Mouse (Mus musculus): ENCODE results near the gene Epn1. TPM values are rescaled to one million over a fixed set of nuclear protein-coding genes. Genes with fewer than 3 reads are reported as not detected.

The Epn1 gene
- polyA plus RNA-seq, 1 experiment from 2014 or later: 45.6 TPM

- peak overlapping the region; percentile 95 for H3K27ac ChIP-seq
- peak overlapping the region; percentile 84 for H3K4me2 ChIP-seq
- peaks cover 72% of the 10 kb centered on the region for H3K36me3 ChIP-seq
- no peaks in the 10 kb centered on the region for H3K9me3 ChIP-seq (replicated peaks)
- no peak for ATAC-seq (ENCODE audit: low read depth)
- no peaks in the 10 kb centered on the region for H3K27me3 ChIP-seq
- no peak for DNase-seq
- H3K9ac ChIP-seq: peak overlapping the region; percentile 98
- H3K4me3 ChIP-seq (replicated peaks): peak overlapping the region; percentile 90
- WGBS (ENCODE audit: insufficient replicate concordance): 6% methylated on average over 6 of the region's 6 CpGs
- H3K4me1 ChIP-seq (replicated peaks): peaks cover 71% of the 10 kb centered on the region
Measured at GRCm38 (mm10) chr7:5080815-5081214, 780 bp downstream of the Epn1 start.

- H3K36me3 ChIP-seq: peaks cover 73% of the 10 kb centered on the region
- no peaks in the 10 kb centered on the region for H3K27me3 ChIP-seq
- DNase-seq (peak; percentile 66), ATAC-seq (ENCODE audit: low read depth) (peak; percentile 56)
- H3K9ac ChIP-seq: peak overlapping the region; percentile 98
- no peaks in the 10 kb centered on the region for H3K9me3 ChIP-seq (replicated peaks)
- H3K4me2 ChIP-seq: peak overlapping the region; percentile 84
- 16% methylated on average over 6 of the region's 6 CpGs for WGBS (ENCODE audit: insufficient replicate concordance)
- H3K4me3 ChIP-seq (replicated peaks): peak overlapping the region; percentile 90
- H3K27ac ChIP-seq: peak overlapping the region; percentile 95
- H3K4me1 ChIP-seq (replicated peaks): peaks cover 71% of the 10 kb centered on the region
Measured at GRCm38 (mm10) chr7:5081241-5081640, 1.2 kb downstream of the Epn1 start.

DNA sequence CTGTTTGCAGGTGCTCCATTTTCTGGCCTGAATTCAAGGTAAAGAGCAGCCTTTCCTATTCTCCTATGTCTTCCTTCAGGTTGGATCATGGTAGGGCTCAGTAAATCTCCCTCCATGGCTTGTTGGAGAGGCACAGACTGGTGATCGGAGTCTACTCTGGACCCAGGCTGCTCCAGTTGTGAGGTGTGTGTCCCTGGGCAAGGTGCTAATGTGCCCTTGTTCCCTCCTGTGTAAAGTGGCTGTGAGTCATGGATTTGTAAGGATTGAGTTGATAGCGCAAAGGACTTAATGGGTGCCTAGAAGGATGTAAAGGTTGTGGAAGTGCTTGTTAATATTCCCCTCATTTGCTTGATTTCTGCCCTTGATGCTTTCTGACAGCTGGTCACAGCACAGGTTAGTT, 1.9 kb downstream of the Epn1 start:
- H3K27ac ChIP-seq: peak overlapping the region; percentile 95
- no peaks in the 10 kb centered on the region for H3K9me3 ChIP-seq (replicated peaks)
- ATAC-seq (ENCODE audit: low read depth) (no peak), DNase-seq (no peak)
- peaks cover 73% of the 10 kb centered on the region for H3K36me3 ChIP-seq
- 80% methylated on average over 2 of the region's 2 CpGs for WGBS (ENCODE audit: insufficient replicate concordance)
- H3K4me1 ChIP-seq (replicated peaks): peaks cover 69% of the 10 kb centered on the region
- H3K4me3 ChIP-seq (replicated peaks): peak overlapping the region; percentile 90
- H3K9ac ChIP-seq: peak overlapping the region; percentile 98
- no peaks in the 10 kb centered on the region for H3K27me3 ChIP-seq
- H3K4me2 ChIP-seq: peak overlapping the region; percentile 84

DNA sequence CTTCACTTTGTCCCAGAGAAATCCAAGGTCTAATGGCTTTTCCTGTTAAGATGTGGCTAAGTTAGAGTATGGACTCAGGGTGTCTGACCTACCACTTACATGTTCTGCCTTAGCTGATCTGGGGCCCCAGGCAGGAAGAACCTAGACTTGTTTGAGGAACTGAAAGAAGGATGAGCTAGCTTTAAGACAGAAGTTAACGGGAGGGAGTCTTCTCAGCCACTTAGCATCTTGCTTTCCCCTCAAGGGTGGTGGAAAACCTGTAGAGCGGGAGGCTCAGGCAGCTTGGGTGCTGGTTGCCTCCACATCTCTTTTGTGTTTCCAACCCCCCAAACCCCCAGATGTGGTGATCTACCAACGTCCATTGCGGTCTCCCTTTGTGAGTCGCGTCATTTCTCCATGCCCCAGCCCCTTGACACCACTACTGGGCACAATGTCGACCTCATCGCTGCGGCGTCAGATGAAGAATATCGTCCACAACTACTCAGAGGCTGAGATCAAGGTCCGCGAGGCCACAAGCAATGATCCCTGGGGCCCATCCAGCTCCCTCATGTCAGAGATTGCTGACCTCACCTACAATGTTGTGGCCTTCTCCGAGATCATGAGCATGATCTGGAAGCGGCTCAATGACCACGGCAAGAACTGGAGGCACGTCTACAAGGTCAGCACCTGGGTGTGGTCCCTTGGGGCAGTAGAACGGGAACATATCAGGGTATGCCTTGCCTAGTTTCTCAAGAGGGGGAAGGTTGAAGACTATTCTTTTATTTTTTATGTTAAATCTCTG, 3.5 kb downstream of the Epn1 start:
- H3K27ac ChIP-seq: peak overlapping the region; percentile 32
- H3K4me2 ChIP-seq: peak overlapping the region; percentile 28
- H3K4me1 ChIP-seq (replicated peaks): peaks cover 71% of the 10 kb centered on the region
- WGBS (ENCODE audit: insufficient replicate concordance): 83% methylated on average over 18 of the region's 18 CpGs
- ATAC-seq (ENCODE audit: low read depth) (no peak), DNase-seq (no peak)
- H3K4me3 ChIP-seq (replicated peaks): peak overlapping the region; percentile 15
- H3K27me3 ChIP-seq: no peaks in the 10 kb centered on the region
- 0 out of 2 replicates have a peak overlapping the region, but pooled peaks have one; percentile 30 for H3K9ac ChIP-seq
- peaks cover 73% of the 10 kb centered on the region for H3K36me3 ChIP-seq
- H3K9me3 ChIP-seq (replicated peaks): no peaks in the 10 kb centered on the region

DNA sequence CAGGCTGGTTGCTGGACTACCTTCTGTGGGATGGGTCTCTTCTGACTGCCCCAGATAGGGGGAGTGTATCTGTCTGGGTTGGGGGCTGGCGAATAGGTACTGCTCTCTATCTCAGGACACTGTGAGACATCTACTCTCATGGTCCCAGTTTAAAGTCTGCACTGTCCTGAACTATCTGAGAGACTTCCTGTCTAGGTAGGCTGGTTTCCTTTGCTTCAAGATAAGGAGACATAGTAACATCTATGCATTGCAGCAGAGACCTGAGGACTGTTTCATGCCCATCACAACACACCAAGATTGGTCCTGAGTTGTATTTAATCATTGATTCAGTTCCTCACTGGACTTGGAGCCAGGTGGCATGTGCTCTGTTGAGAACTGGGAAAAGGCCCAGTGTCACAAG, 5.5 kb downstream of the Epn1 start:
- Histone ChIP-seq H3K36me3 (peaks cover 84% of the 10 kb centered on the region), H3K4me3 (replicated peaks) (no peak overlapping the region), H3K9me3 (replicated peaks) (no peaks in the 10 kb centered on the region), H3K27ac (no peak overlapping the region), H3K4me1 (replicated peaks) (peaks cover 68% of the 10 kb centered on the region), H3K4me2 (no peak overlapping the region), H3K9ac (no peak overlapping the region), H3K27me3 (no peaks in the 10 kb centered on the region)
- DNase-seq (no peak), ATAC-seq (ENCODE audit: low read depth) (no peak)
- 29% methylated on average over 1 of the region's 1 CpGs for WGBS (ENCODE audit: insufficient replicate concordance)

DNA sequence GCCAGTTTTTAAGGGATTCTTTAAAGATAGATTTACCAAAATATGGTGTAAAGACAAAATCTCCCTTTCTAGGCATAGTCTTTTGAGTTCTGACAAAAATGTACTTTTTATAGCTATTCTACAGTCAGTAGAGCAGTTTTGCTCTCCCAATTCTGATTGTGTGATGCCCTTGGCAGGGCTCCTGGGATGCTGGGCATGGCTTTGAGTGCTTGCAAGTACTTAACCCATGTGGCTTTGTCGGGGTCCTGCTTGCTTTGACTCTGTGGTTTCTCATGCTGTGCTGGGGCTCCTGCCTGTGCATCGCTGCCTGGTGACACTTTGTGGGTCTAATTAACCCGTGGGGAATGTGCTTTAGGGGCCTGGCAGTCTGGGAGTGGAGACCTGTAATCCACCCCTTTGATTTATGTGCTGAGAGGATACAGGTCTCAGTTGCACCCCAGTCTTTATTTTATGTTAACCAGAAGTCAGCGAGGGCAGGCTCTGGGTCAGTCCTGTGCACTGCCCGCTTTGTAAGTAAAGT, 6.9 kb downstream of the Epn1 start:
- WGBS (ENCODE audit: insufficient replicate concordance): 89% methylated on average over 5 of the region's 5 CpGs
- ATAC-seq (ENCODE audit: low read depth): no peak
- peaks cover 96% of the 10 kb centered on the region for H3K36me3 ChIP-seq

DNA sequence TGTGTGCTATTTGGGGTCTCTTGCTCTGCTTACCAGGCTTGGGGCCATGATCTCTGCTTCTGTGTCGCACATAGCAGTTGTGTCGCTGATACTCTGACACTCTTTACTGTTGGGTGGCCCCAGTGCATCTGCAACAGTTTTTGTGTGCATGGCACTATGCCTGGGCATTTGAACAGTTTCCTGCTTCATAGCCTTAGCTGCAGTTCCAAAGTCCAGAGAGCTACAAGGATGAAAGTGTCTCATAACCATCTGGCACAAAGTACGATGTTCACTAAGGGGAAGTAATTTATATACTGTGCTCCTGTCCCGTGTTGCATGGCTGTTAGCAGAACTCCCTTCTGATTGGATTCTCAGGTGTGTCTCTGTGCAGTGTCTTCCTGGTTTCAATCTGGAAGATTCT, 7.9 kb downstream of the Epn1 start:
- no peaks in the 10 kb centered on the region for H3K27me3 ChIP-seq
- no peak overlapping the region for H3K27ac ChIP-seq
- H3K4me1 ChIP-seq (replicated peaks): peaks cover 62% of the 10 kb centered on the region
- no peaks in the 10 kb centered on the region for H3K9me3 ChIP-seq (replicated peaks)
- ATAC-seq (ENCODE audit: low read depth) (no peak), DNase-seq (no peak)
- H3K4me3 ChIP-seq (replicated peaks): no peak overlapping the region
- no peak overlapping the region for H3K4me2 ChIP-seq
- H3K36me3 ChIP-seq: peaks cover 99% of the 10 kb centered on the region
- 82% methylated on average over 4 of the region's 4 CpGs for WGBS (ENCODE audit: insufficient replicate concordance)
- H3K9ac ChIP-seq: no peak overlapping the region

More for the DNA sequence above, 6.9 kb downstream of the Epn1 start:
- Histone ChIP-seq H3K27me3 (no peaks in the 10 kb centered on the region), H3K27ac (no peak overlapping the region), H3K9me3 (replicated peaks) (no peaks in the 10 kb centered on the region), H3K4me2 (no peak overlapping the region), H3K9ac (no peak overlapping the region), H3K4me1 (replicated peaks) (peaks cover 66% of the 10 kb centered on the region), H3K4me3 (replicated peaks) (no peak overlapping the region)
- no peak for DNase-seq

DNA sequence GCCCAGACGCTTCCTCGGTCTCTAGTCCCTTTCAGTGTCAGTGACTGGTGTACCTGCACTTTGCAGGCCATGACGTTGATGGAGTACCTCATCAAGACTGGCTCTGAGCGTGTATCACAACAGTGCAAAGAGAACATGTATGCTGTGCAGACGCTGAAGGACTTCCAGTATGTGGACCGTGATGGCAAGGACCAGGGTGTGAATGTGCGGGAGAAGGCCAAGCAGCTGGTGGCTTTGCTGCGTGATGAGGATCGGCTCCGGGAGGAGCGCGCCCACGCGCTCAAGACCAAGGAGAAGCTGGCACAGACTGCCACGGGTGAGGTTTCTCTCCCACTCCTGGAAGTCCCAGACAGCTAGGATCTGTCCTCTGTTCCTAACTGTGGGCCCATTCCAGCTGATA, 9.8 kb downstream of the Epn1 start:
- WGBS (ENCODE audit: insufficient replicate concordance): 93% methylated on average over 15 of the region's 15 CpGs
- Histone ChIP-seq H3K4me2 (no peak overlapping the region), H3K4me1 (replicated peaks) (peaks cover 42% of the 10 kb centered on the region), H3K27me3 (no peaks in the 10 kb centered on the region), H3K9ac (no peak overlapping the region), H3K4me3 (replicated peaks) (no peak overlapping the region), H3K9me3 (replicated peaks) (no peaks in the 10 kb centered on the region), H3K36me3 (peaks cover 99% of the 10 kb centered on the region), H3K27ac (no peak overlapping the region)
- ATAC-seq (ENCODE audit: low read depth) (no peak), DNase-seq (no peak)

DNA sequence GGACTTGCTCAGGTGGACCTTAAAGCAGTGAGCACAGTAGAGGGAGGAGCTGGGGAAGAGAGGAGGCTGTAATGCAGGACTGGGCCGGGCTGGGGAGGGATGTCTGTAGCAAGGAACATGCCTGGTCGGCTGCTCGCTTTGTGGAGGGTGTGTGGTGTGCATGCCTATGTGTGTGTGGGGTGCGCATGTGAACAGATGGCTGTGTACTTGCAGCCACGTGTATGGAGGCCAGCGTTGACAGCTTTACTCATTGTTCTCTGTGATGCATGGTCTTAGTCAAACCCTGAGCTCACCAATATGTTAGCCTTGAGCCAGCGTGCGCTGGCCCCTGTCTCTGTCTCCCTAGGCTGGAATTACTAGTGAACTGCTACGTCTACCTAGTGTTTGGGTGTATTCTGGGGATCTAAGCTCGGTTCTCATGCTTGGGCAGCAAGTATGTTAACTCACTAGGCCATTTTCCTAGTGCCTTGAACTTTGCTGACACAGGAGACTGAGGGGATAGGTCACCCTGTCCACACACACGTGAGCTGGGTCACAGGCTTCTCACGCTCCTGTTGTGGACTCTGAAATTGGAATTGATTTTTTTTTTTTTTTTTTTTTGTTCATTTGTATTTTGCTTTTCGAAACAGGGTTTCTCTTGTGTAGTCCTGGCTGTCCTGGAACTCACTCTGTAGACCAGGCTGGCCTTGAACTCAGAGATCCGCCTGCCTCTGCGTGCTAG, 11.1 kb downstream of the Epn1 start:
- DNase-seq (no peak), ATAC-seq (ENCODE audit: low read depth) (peak; percentile 8; the same call in 1 of the 2 replicates)
- no peak overlapping the region for H3K27ac ChIP-seq
- peaks cover 31% of the 10 kb centered on the region for H3K4me1 ChIP-seq (replicated peaks)
- no peaks in the 10 kb centered on the region for H3K9me3 ChIP-seq (replicated peaks)
- H3K36me3 ChIP-seq: peaks cover 99% of the 10 kb centered on the region
- H3K4me3 ChIP-seq (replicated peaks): no peak overlapping the region
- H3K9ac ChIP-seq: no peak overlapping the region
- H3K27me3 ChIP-seq: no peaks in the 10 kb centered on the region
- H3K4me2 ChIP-seq: no peak overlapping the region
- 87% methylated on average over 15 of the region's 15 CpGs for WGBS (ENCODE audit: insufficient replicate concordance)

DNA sequence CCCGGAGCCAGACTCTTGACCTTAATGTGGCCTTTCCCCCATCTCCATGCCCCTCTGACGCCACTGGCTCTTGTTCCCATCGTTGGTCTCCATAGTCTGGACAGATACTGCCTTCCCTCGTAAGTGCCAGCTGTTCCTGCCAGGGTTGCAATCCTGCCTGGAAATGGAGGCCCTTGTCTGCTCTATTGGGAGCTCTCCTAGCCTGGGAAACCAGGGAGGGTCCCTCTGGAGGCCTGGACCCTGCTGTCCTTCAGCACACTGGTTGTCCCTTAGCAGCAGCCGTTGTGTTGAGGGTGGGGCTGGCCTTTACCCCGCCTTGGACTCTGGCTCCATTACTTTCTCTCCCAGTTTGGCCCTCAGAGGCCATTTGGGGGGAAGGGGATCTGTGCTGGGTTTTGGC, 12.3 kb downstream of the Epn1 start:
- Histone ChIP-seq H3K36me3 (peaks cover 99% of the 10 kb centered on the region), H3K4me1 (replicated peaks) (peaks cover 20% of the 10 kb centered on the region), H3K27me3 (no peaks in the 10 kb centered on the region), H3K4me2 (no peak overlapping the region), H3K9me3 (replicated peaks) (no peaks in the 10 kb centered on the region), H3K9ac (no peak overlapping the region), H3K27ac (no peak overlapping the region), H3K4me3 (replicated peaks) (no peak overlapping the region)
- ATAC-seq (ENCODE audit: low read depth) (no peak), DNase-seq (no peak)
- WGBS (ENCODE audit: insufficient replicate concordance): 78% methylated on average over 6 of the region's 6 CpGs

DNA sequence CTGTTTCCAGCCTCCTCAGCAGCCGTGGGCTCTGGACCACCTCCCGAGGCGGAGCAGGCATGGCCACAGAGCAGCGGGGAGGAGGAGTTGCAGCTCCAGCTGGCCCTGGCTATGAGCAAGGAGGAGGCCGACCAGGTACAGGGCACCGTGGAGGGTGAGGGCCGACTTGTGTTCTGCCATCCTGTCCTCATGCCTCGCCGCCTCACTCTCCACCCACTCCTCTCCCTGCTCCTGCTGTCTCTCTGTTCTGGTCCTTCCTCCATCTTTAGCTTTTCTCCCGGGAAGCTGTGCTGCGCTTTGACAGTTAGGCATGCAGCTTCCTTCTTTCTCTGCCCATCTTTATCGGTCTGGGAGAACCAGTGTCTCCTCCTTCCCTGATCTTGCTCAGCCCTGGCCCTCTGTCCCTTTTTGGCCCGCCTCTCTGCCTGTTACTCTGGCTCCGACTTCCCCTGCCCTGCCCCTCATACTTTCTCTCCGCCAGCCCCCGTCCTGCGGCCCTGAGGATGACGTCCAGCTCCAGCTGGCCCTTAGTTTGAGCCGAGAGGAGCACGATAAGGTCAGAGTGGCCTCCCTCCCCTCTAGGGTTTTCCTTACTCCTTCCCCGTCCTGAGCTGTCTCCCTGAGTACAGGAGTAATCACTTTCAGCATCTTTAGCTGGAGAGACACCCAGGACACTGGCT, 12.9 kb downstream of the Epn1 start:
- no peak overlapping the region for H3K27ac ChIP-seq

More for the DNA sequence above, 12.9 kb downstream of the Epn1 start:
- Histone ChIP-seq H3K4me3 (replicated peaks) (no peak overlapping the region), H3K36me3 (peaks cover 99% of the 10 kb centered on the region), H3K9ac (no peak overlapping the region), H3K27me3 (no peaks in the 10 kb centered on the region), H3K4me1 (replicated peaks) (peaks cover 15% of the 10 kb centered on the region; the same call in 1 of the 2 replicates), H3K9me3 (replicated peaks) (no peaks in the 10 kb centered on the region), H3K4me2 (no peak overlapping the region)
- no peak for DNase-seq
- WGBS (ENCODE audit: insufficient replicate concordance): 81% methylated on average over 21 of the region's 21 CpGs
- no peak for ATAC-seq (ENCODE audit: low read depth)

Data from liver, embryonic 13.5 days (tissue).